Mouse (Mus musculus): ENCODE data around the gene Ddx4.

Gene Ddx4

DNA sequence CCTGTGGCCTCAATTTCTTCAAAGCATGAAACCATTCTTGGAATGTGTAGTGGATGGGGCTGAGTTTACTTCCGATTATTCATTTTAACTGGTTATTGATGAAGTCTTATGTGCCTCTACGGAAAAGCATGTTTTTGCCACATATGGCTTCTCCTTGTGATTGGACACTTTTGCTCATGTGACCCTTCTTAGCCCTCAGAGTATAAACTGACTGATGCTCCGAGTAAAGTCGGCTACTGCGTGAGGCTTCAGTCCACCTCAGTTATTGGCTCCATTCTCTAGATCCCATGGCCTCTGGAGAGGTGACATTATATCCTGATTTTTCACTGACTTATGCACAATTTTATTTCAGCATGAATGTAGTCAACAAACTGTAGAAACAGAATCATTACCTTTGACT lies 99.0 kb downstream of the Ddx4 start:
- no peak for DNase-seq (ENCODE audit: low read depth)

DNA sequence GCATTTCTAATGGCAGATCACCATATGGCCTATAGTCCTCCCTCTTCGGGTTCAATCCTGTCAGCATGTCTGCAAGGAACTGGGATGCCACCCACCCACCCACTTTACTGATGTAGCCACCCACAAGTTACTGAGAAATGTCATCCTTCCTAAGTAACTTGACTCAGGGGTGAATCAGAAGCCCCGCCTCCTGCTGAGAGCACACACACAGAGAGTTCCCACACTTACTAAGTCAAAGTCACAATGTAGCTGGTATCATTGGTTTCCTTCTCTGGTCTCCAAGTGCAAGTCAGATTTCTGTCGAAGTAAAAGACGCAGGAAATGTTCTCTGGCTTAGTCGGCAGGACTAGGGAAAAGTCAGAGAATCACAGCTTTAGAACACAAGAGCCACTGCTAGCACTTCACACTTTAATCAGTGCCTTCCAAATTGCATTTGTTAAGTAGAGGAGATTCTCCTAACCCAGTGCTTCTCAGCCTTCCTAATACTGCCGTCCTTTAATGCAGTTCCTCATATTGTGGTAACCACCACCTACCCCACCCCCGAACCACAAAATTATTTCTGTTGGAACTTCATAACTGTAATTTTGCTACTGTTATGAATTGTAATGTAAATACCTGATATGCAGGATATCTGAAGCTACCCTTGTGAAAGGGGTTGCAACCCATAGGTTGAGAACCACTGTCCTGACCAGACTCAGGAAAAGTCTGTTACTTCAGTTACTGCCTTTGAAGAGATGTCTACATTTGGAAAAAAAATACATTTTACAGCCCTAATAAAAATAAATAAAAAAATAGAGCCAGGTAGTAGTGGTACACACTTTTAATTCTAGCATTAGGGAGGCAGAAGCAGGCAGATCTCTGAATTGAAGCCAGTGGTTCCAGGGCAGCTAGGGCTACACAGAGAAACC lies 100.4 kb downstream of the Ddx4 start:
- peak; percentile 11 for DNase-seq (ENCODE audit: low read depth)

All from naive thymus-derived CD4-positive, alpha-beta T cell, adult 2 months (primary cell).